Mouse (Mus musculus) limb, embryonic 14.5 days (tissue): ENCODE measurements around the gene Far1. TPM values are rescaled to one million over a fixed set of nuclear protein-coding genes. Genes with fewer than 3 reads are reported as not detected.
A peak's percentile ranks its signal among the peaks of the same experiment; 100 is the strongest.

Source experiments
- ATAC-seq: fragments of 200-750 bp; cut with Nextera tagmentation; 2 replicates; pipeline ENCODE4 v1.8.0; 2017; ENCODE audit warnings: low read depth, moderate number of reproducible peaks, moderate TSS enrichment; ENCODE audit not compliant: low FRiP score
- DNase-seq: peaks from one replicate; pipeline ENCODE4 v3.0.0-alpha.2; 2015; ENCODE audit warnings: low spot score
- H3K27ac ChIP-seq: fragments of 300-500 bp; sonication (generic); replicated peaks from 2 replicates; pipeline ENCODE4 v1.5.1; 2014; ENCODE audit warnings: low read depth, mild to moderate bottlenecking, low read length, moderate library complexity, mixed read lengths
- H3K27me3 ChIP-seq: fragments of 300-500 bp; sonication (generic); 2 replicates; pipeline ENCODE4 v1.6.1; 2014; ENCODE audit warnings: low read length, mixed read lengths; ENCODE audit not compliant: control insufficient read depth, insufficient read depth
- H3K36me3 ChIP-seq: fragments of 300-500 bp; sonication (generic); 2 replicates; pipeline ENCODE4 v1.6.1; 2014; ENCODE audit warnings: mild to moderate bottlenecking, low read length, moderate library complexity, mixed read lengths; ENCODE audit not compliant: control insufficient read depth, insufficient read depth
- H3K4me1 ChIP-seq: fragments of 300-500 bp; sonication (generic); 2 replicates; pipeline ENCODE4 v1.6.1; 2014; ENCODE audit warnings: antibody characterized with exemption, low read length, mixed read lengths; ENCODE audit not compliant: control insufficient read depth, insufficient read depth
- H3K4me2 ChIP-seq: fragments of 300-500 bp; sonication (generic); replicated peaks from 2 replicates; pipeline ENCODE4 v1.6.1; 2014; ENCODE audit warnings: low read depth, mild to moderate bottlenecking, low read length, moderate library complexity; ENCODE audit not compliant: severe bottlenecking
- H3K4me3 ChIP-seq: fragments of 300-500 bp; sonication (generic); replicated peaks from 2 replicates; pipeline ENCODE4 v1.5.1; 2014; ENCODE audit warnings: low read length
- H3K9ac ChIP-seq: fragments of 300-500 bp; sonication (generic); 2 replicates; pipeline ENCODE4 v1.6.1; 2014; ENCODE audit warnings: mild to moderate bottlenecking, low read depth, low read length, moderate library complexity; ENCODE audit not compliant: severe bottlenecking
- H3K9me3 ChIP-seq: fragments of 300-500 bp; sonication (generic); 2 replicates; pipeline ENCODE4 v1.6.1; 2016; ENCODE audit warnings: low read length; ENCODE audit not compliant: control insufficient read depth
- POLR2A ChIP-seq: fragments of 200-500 bp; IDR thresholded peaks from 2 replicates; pipeline ENCODE4 v1.8.0; 2012; ENCODE audit warnings: inconsistent platforms, mild to moderate bottlenecking, moderate library complexity, borderline replicate concordance; ENCODE audit not compliant: insufficient read depth, insufficient read length; ENCODE audit errors: extremely low read depth
- WGBS: fragments of 180-500 bp; shearing (Covaris S2); extraction: QIAGEN DNeasy Blood & Tissue Kit; methylation state at CpG from one replicate; pipeline ENCODE4 v1.1.7; 2014; 5-methylcytosine and 5-hydroxymethylcytosine counted together
- polyA plus RNA-seq, 2 experiments: library from polyadenylated mRNA; depleted of rRNA in 1 of 2; stranded (reverse) in 1 of 2; unstranded in 1 of 2; fragments of >200 nt; fragmentation: Nextera tagmentation in 1 of 2; extraction: Ambion mirVana in 1 of 2; gene quantifications; 2 replicates each; pipeline versions ENCODE4 v1.2.1 to v1.2.3; 2012 to 2014

Far1 gene
- polyA plus RNA-seq, 2 experiments, result 61.9 to 75.5 TPM

DNA sequence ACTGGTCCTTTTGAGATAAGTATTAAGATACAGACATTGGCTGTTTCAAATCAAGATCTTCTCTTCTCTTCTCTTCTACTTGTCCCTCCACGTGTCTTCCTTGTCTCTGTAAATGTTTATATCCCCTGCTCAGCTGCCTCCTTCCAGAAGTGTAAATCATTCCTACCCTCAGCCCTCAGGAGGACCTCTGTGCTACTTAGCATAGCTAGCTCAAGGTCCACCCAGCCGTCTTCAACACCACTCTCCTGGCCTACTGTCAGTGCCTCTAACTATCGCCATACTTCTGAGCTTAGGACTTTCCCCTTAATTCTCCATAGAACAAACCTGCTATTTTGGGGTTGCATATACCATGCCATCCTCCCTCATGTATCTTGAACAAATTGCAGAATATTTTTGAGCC is 88.2 kb downstream of the Far1 start:
- no peak for ATAC-seq
- Histone ChIP-seq H3K4me1 (no peaks in the 10 kb centered on the region), H3K9ac (no peak overlapping the region), H3K27me3 (no peaks in the 10 kb centered on the region), H3K4me3 (no peak overlapping the region), H3K27ac (no peak overlapping the region), H3K36me3 (no peaks in the 10 kb centered on the region), H3K4me2 (no peak overlapping the region), H3K9me3 (no peaks in the 10 kb centered on the region)
- WGBS, result 75% methylated on average over 3 of the region's 3 CpGs
- no peak for DNase-seq
- TF ChIP-seq POLR2A, result no peak

DNA sequence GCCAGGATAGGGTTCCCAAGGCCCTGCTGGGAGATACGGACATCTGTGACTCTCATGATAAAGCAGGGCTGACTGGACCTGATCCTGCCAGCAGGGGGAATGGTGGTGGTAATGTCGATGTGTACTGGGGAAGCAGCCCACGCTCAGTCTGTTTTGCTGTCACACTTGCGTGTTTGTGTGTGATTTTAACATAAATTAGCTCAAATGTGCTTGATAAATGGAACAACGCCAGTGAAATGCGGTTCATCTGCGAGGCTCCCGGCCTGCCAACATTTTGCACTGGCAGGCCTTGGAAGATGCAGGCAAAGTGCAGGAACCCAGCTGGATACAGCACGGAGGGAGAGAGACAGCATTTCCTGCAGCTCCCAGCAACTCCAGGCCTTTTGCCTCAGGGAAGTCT is 94.3 kb downstream of the Far1 start:
- 33% methylated on average over 9 of the region's 9 CpGs for WGBS
- Histone ChIP-seq H3K27ac (no peak overlapping the region), H3K9ac (no peak overlapping the region), H3K4me2 (no peak overlapping the region), H3K9me3 (no peaks in the 10 kb centered on the region), H3K4me1 (no peaks in the 10 kb centered on the region), H3K27me3 (no peaks in the 10 kb centered on the region), H3K36me3 (no peaks in the 10 kb centered on the region), H3K4me3 (no peak overlapping the region)
- TF ChIP-seq POLR2A, result no peak
- ATAC-seq (no peak), DNase-seq (peak; percentile 11)

DNA sequence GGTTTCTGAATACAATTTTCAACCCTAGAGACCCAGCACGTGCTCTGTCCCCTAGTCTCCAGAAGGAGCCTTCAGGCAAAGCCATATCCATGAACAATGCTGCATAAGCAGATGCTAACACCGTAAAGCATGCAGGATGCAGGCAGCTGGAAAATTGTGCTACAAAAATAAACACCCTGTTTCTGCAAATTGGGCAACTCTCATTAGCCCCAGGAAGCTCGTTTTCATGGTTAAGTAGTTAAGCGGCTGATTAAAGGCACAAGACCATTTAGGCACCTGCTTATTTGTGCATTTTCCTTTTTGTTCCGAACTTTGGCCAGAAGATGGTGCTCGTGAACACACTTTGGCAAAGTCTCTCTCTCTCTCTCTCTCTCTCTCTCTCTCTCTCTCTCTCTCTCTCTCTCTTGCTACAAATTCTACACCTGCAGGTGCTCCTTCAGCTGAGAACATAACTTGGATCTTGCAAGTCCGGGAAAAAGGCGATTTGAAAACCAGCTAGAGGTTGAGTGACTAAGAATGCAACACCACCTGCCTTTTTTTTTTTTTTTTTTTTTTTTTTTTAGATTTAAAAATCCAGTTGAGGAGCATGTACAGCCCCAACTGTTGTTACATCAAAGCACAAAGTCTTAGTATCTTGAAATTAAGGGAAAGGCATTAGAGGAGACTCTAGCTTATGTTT is 95.5 kb downstream of the Far1 start:
- no peaks in the 10 kb centered on the region for H3K9me3 ChIP-seq
- no peak overlapping the region for H3K4me2 ChIP-seq
- H3K36me3 ChIP-seq, result no peaks in the 10 kb centered on the region
- H3K4me1 ChIP-seq, result no peaks in the 10 kb centered on the region
- peak; percentile 57 for DNase-seq
- H3K27me3 ChIP-seq, result no peaks in the 10 kb centered on the region
- ATAC-seq, result no peak
- no peak overlapping the region for H3K27ac ChIP-seq
- 10% methylated on average over 8 of the region's 8 CpGs for WGBS
- TF ChIP-seq POLR2A, result no peak
- H3K9ac ChIP-seq, result no peak overlapping the region
- H3K4me3 ChIP-seq, result no peak overlapping the region

DNA sequence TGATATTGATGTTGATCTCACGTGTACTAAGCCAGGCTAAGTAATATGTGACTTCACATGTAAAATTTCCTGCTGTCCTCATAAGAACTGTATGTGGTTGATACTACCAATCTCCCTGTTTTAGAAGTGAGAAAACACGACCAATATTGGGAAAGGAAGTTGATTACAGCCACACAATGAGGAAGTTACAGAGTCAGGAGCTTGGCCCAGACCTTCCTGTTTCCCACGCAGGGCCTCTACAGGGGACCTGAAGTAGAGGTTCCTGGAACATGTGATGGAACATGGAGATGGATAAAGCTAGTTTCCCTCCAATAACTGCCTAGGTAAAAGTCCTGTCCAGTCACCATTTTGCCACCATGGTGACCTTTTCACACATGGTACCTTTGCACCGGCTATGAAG is 99.0 kb downstream of the Far1 start:
- WGBS, result 75% methylated on average over 4 of the region's 4 CpGs
- no peak for DNase-seq

DNA sequence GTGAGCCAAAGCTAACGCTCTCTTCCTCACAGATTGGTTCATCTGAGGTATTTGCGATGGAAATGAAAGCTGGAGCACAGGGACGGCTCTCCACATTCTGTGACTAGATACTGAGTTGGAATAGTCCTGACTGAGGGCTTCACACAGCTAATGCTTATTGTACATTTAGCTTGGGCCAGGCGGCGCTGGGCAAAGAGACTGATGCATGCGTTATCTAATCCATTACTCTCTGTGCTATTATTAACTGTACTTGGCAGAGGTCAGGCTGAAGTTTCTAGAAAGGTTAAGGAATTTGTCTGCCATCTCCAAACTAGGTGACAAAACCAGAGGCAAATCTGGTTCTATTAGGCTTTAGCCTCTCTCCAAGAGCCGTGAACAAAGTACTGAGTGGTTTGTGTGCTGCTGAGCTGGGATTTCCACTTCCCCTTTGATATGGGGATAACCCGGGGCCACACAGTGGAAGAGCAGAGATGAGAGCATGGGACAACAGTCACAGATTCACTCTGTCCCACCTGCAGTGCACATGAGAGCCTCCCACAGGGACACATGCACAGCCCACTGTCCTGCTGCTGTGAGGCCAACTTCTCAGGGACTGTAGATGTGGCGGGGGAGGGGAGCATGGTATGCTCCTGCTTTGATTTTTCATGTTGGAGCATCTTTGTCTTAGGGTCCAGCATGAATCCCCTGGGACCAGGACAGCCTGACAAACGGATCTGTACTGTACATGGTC is 100.7 kb downstream of the Far1 start:
- no peak for TF ChIP-seq POLR2A
- Histone ChIP-seq H3K9ac (no peak overlapping the region), H3K27me3 (no peaks in the 10 kb centered on the region), H3K4me2 (no peak overlapping the region), H3K36me3 (no peaks in the 10 kb centered on the region), H3K9me3 (no peaks in the 10 kb centered on the region), H3K27ac (no peak overlapping the region), H3K4me1 (no peaks in the 10 kb centered on the region), H3K4me3 (no peak overlapping the region)
- no peak for ATAC-seq
- DNase-seq, result no peak
- WGBS, result 84% methylated on average over 10 of the region's 10 CpGs

More for the DNA sequence above, 99.0 kb downstream of the Far1 start:
- Histone ChIP-seq H3K27ac (no peak overlapping the region), H3K4me1 (no peaks in the 10 kb centered on the region), H3K4me3 (no peak overlapping the region), H3K9me3 (no peaks in the 10 kb centered on the region), H3K4me2 (no peak overlapping the region), H3K9ac (no peak overlapping the region), H3K36me3 (no peaks in the 10 kb centered on the region), H3K27me3 (no peaks in the 10 kb centered on the region)
- no peak for ATAC-seq
- TF ChIP-seq POLR2A, result no peak
